Comparison of ENCODE assay signal across 9 mouse cellular contexts in genomic region chr16:55754092-55754763, GRCm38 (mm10).
A peak's percentile ranks its signal among the peaks of the same experiment; 100 is the strongest.
DNase-seq lines count a peak whose midpoint lies in the region.
"Had no signal": no experiment of that assay in that cellular context is flagged by ENCODE, and none has a peak within 500 bp of the region (broad histone marks: within the 10 kb centered on the region; RNA-seq: fewer than 3 reads in every experiment).

No protein-coding gene starts in this region.

- DNase-seq in adrenal gland, adult 2 months, result peak; percentile 34
- DNase-seq in adrenal gland, postnatal 25 days, result no peak
- DNase-seq in right cerebral cortex, adult 18-20 months, result peak; percentile 8
- no peak for DNase-seq in right cerebral cortex, postnatal 14 days
- DNase-seq in c-Kit-positive CD71-negative TER-119-negative erythroid progenitor cells, embryonic 14.5 days (ENCODE audit: low read depth), result peak; percentile 60
- peak; percentile 74 to 86 for DNase-seq in natural killer cell, adult 2 months (ENCODE audit: low spot score in 2 of 2)
- no peak for DNase-seq in gastrocnemius, postnatal 4 days (ENCODE audit: low spot score in 2 of 2)
- DNase-seq in right cerebral cortex, postnatal 10 days (ENCODE audit: low spot score in 2 of 2), result no peak
- DNase-seq: liver, embryonic 13.5 days had no signal

Comparison
In these comparisons a context has a peak if more than half of its experiments do, and no peak if none do; other contexts are left out.
1. DNase-seq: peak in adrenal gland, adult 2 months (single experiment), right cerebral cortex, adult 18-20 months (single experiment), c-Kit-positive CD71-negative TER-119-negative erythroid progenitor cells, embryonic 14.5 days (single experiment) and natural killer cell, adult 2 months (2 of 2); none in adrenal gland, postnatal 25 days (single experiment), right cerebral cortex, postnatal 14 days (single experiment), gastrocnemius, postnatal 4 days (0 of 2) and right cerebral cortex, postnatal 10 days (0 of 2).